Mouse (Mus musculus): ENCODE results near the gene Pef1.

GRCm38 (mm10) chr4:130123020-130123419, 20.7 kb downstream of the Pef1 start:
- TF ChIP-seq CTCF (IDR thresholded peaks at IDR 0.05; ENCODE audit: low read depth, low read length) (no peak), POLR2A (IDR thresholded peaks at IDR 0.05; ENCODE audit: extremely low read depth, insufficient read depth, low read length) (no peak)

Measured in liver, adult 2 months (tissue).